Mouse (Mus musculus): Measurements from ENCODE around the gene Gm20388. TPM values are rescaled to one million over a fixed set of nuclear protein-coding genes. Genes with fewer than 3 reads are reported as not detected.
A peak's percentile ranks its signal among the peaks of the same experiment; 100 is the strongest.

Gene Gm20388
- polyA plus RNA-seq, 1 experiment from 2014 or later = 5.3 TPM

- no peak for DNase-seq (ENCODE audit: low spot score)
Observed at GRCm38 (mm10) chr8:123768492-123769356, 3858.1 kb downstream of the Gm20388 start.

GRCm38 (mm10) chr8:123773468-123773867 is 3862.8 kb downstream of the Gm20388 start:
- ATAC-seq (replicated peaks; ENCODE audit: low FRiP score) (no peak), DNase-seq (ENCODE audit: low spot score) (no peak)
- Histone ChIP-seq H3K9me3 (ENCODE audit: control insufficient read depth, low read length) (no peaks in the 10 kb centered on the region), H3K27me3 (replicated peaks; ENCODE audit: control insufficient read depth, insufficient read depth, low read length) (peaks cover 1% of the 10 kb centered on the region; the same call in 1 of the 2 replicates), H3K4me3 (ENCODE audit: low read depth, low read length) (no peak overlapping the region), H3K9ac (ENCODE audit: low read depth, low read length) (no peak overlapping the region), H3K4me2 (no peak overlapping the region), H3K27ac (ENCODE audit: low read depth, low read length) (no peak overlapping the region), H3K36me3 (ENCODE audit: control insufficient read depth, insufficient read depth, low read length) (no peaks in the 10 kb centered on the region), H3K4me1 (replicated peaks; ENCODE audit: control insufficient read depth, insufficient read depth, low read length) (no peaks in the 10 kb centered on the region)
- WGBS = 48% methylated on average over 12 of the region's 12 CpGs

More at GRCm38 (mm10) chr8:123768492-123769356, 3858.1 kb downstream of the Gm20388 start:
- Histone ChIP-seq H3K9me3 (ENCODE audit: control insufficient read depth, low read length) (no peaks in the 10 kb centered on the region), H3K27ac (ENCODE audit: low read depth, low read length) (no peak overlapping the region), H3K4me2 (no peak overlapping the region), H3K4me3 (ENCODE audit: low read depth, low read length) (no peak overlapping the region), H3K4me1 (replicated peaks; ENCODE audit: control insufficient read depth, insufficient read depth, low read length) (no peaks in the 10 kb centered on the region), H3K9ac (ENCODE audit: low read depth, low read length) (no peak overlapping the region), H3K27me3 (replicated peaks; ENCODE audit: control insufficient read depth, insufficient read depth, low read length) (peaks cover 7% of the 10 kb centered on the region), H3K36me3 (ENCODE audit: control insufficient read depth, insufficient read depth, low read length) (no peaks in the 10 kb centered on the region)
- ATAC-seq (replicated peaks; ENCODE audit: low FRiP score) = no peak
- WGBS = 61% methylated on average over 16 of the region's 16 CpGs

GRCm38 (mm10) chr8:123774491-123774890 is 3863.8 kb downstream of the Gm20388 start:
- H3K36me3 ChIP-seq (ENCODE audit: control insufficient read depth, insufficient read depth, low read length) = no peaks in the 10 kb centered on the region
- ATAC-seq (replicated peaks; ENCODE audit: low FRiP score) (no peak), DNase-seq (ENCODE audit: low spot score) (no peak)
- no peaks in the 10 kb centered on the region for H3K4me1 ChIP-seq (replicated peaks; ENCODE audit: control insufficient read depth, insufficient read depth, low read length)
- no peak overlapping the region for H3K9ac ChIP-seq (ENCODE audit: low read depth, low read length)
- 92% methylated on average over 1 of the region's 1 CpGs for WGBS
- H3K27ac ChIP-seq (ENCODE audit: low read depth, low read length) = no peak overlapping the region
- no peak overlapping the region for H3K4me3 ChIP-seq (ENCODE audit: low read depth, low read length)
- H3K9me3 ChIP-seq (ENCODE audit: control insufficient read depth, low read length) = no peaks in the 10 kb centered on the region
- no peaks in the 10 kb centered on the region; the same call in 1 of the 2 replicates for H3K27me3 ChIP-seq (replicated peaks; ENCODE audit: control insufficient read depth, insufficient read depth, low read length)
- H3K4me2 ChIP-seq = no peak overlapping the region

GRCm38 (mm10) chr8:123777319-123777718 is 3866.7 kb downstream of the Gm20388 start:
- no peak overlapping the region for H3K4me3 ChIP-seq (ENCODE audit: low read depth, low read length)
- 0 out of 2 replicates have a peak, but pooled peaks cover 2% of the 10 kb centered on the region for H3K27me3 ChIP-seq (replicated peaks; ENCODE audit: control insufficient read depth, insufficient read depth, low read length)
- DNase-seq (ENCODE audit: low spot score) (no peak), ATAC-seq (replicated peaks; ENCODE audit: low FRiP score) (no peak)
- no peak overlapping the region for H3K4me2 ChIP-seq
- H3K9me3 ChIP-seq (ENCODE audit: control insufficient read depth, low read length) = no peaks in the 10 kb centered on the region
- peaks cover 9% of the 10 kb centered on the region for H3K4me1 ChIP-seq (replicated peaks; ENCODE audit: control insufficient read depth, insufficient read depth, low read length)
- no peak overlapping the region for H3K27ac ChIP-seq (ENCODE audit: low read depth, low read length)
- no peaks in the 10 kb centered on the region for H3K36me3 ChIP-seq (ENCODE audit: control insufficient read depth, insufficient read depth, low read length)
- WGBS = 56% methylated on average over 7 of the region's 7 CpGs
- H3K9ac ChIP-seq (ENCODE audit: low read depth, low read length) = no peak overlapping the region

GRCm38 (mm10) chr8:123780471-123780870 is 3869.8 kb downstream of the Gm20388 start:
- DNase-seq (ENCODE audit: low spot score) = no peak
- H3K9me3 ChIP-seq (ENCODE audit: control insufficient read depth, low read length) = no peaks in the 10 kb centered on the region
- no peak overlapping the region for H3K4me3 ChIP-seq (ENCODE audit: low read depth, low read length)
- 38% methylated on average over 3 of the region's 3 CpGs for WGBS
- no peak overlapping the region for H3K27ac ChIP-seq (ENCODE audit: low read depth, low read length)
- no peak for ATAC-seq (replicated peaks; ENCODE audit: low FRiP score)
- H3K27me3 ChIP-seq (replicated peaks; ENCODE audit: control insufficient read depth, insufficient read depth, low read length) = peaks cover 2% of the 10 kb centered on the region; the same call in 1 of the 2 replicates
- no peaks in the 10 kb centered on the region for H3K36me3 ChIP-seq (ENCODE audit: control insufficient read depth, insufficient read depth, low read length)
- peaks cover 12% of the 10 kb centered on the region for H3K4me1 ChIP-seq (replicated peaks; ENCODE audit: control insufficient read depth, insufficient read depth, low read length)
- H3K4me2 ChIP-seq = no peak overlapping the region
- no peak overlapping the region for H3K9ac ChIP-seq (ENCODE audit: low read depth, low read length)

GRCm38 (mm10) chr8:123781256-123781655 is 3870.6 kb downstream of the Gm20388 start:
- ATAC-seq (replicated peaks; ENCODE audit: low FRiP score) (no peak), DNase-seq (ENCODE audit: low spot score) (no peak)
- Histone ChIP-seq H3K36me3 (ENCODE audit: control insufficient read depth, insufficient read depth, low read length) (no peaks in the 10 kb centered on the region), H3K4me2 (no peak overlapping the region), H3K4me1 (replicated peaks; ENCODE audit: control insufficient read depth, insufficient read depth, low read length) (peaks cover 12% of the 10 kb centered on the region), H3K9ac (ENCODE audit: low read depth, low read length) (no peak overlapping the region), H3K9me3 (ENCODE audit: control insufficient read depth, low read length) (no peaks in the 10 kb centered on the region), H3K27ac (ENCODE audit: low read depth, low read length) (no peak overlapping the region), H3K4me3 (ENCODE audit: low read depth, low read length) (no peak overlapping the region), H3K27me3 (replicated peaks; ENCODE audit: control insufficient read depth, insufficient read depth, low read length) (peaks cover 5% of the 10 kb centered on the region; the same call in 1 of the 2 replicates)
- 47% methylated on average over 8 of the region's 8 CpGs for WGBS

GRCm38 (mm10) chr8:123783525-123784249 is 3873.0 kb downstream of the Gm20388 start:
- no peaks in the 10 kb centered on the region for H3K36me3 ChIP-seq (ENCODE audit: control insufficient read depth, insufficient read depth, low read length)
- 15% methylated on average over 6 of the region's 6 CpGs for WGBS
- no peak overlapping the region for H3K4me2 ChIP-seq
- no peak overlapping the region for H3K4me3 ChIP-seq (ENCODE audit: low read depth, low read length)
- DNase-seq (ENCODE audit: low spot score) (peak; percentile 71), ATAC-seq (replicated peaks; ENCODE audit: low FRiP score) (peak; percentile 79)
- H3K9ac ChIP-seq (ENCODE audit: low read depth, low read length) = no peak overlapping the region
- no peak overlapping the region for H3K27ac ChIP-seq (ENCODE audit: low read depth, low read length)
- peaks cover 17% of the 10 kb centered on the region for H3K4me1 ChIP-seq (replicated peaks; ENCODE audit: control insufficient read depth, insufficient read depth, low read length)
- no peaks in the 10 kb centered on the region for H3K9me3 ChIP-seq (ENCODE audit: control insufficient read depth, low read length)
- peaks cover 5% of the 10 kb centered on the region; the same call in 1 of the 2 replicates for H3K27me3 ChIP-seq (replicated peaks; ENCODE audit: control insufficient read depth, insufficient read depth, low read length)

GRCm38 (mm10) chr8:123786166-123786565 is 3875.5 kb downstream of the Gm20388 start:
- Histone ChIP-seq H3K27ac (ENCODE audit: low read depth, low read length) (no peak overlapping the region), H3K4me3 (ENCODE audit: low read depth, low read length) (no peak overlapping the region), H3K4me1 (replicated peaks; ENCODE audit: control insufficient read depth, insufficient read depth, low read length) (peaks cover 12% of the 10 kb centered on the region), H3K9me3 (ENCODE audit: control insufficient read depth, low read length) (no peaks in the 10 kb centered on the region), H3K9ac (ENCODE audit: low read depth, low read length) (no peak overlapping the region), H3K36me3 (ENCODE audit: control insufficient read depth, insufficient read depth, low read length) (no peaks in the 10 kb centered on the region), H3K4me2 (no peak overlapping the region), H3K27me3 (replicated peaks; ENCODE audit: control insufficient read depth, insufficient read depth, low read length) (peaks cover 8% of the 10 kb centered on the region; the same call in 1 of the 2 replicates)
- 80% methylated on average over 6 of the region's 6 CpGs for WGBS
- DNase-seq (ENCODE audit: low spot score) (no peak), ATAC-seq (replicated peaks; ENCODE audit: low FRiP score) (no peak)
